Mouse (Mus musculus) right cerebral cortex, postnatal 25 days (tissue): ENCODE measurements around the gene Trmt11.
"Not testable (repeated sequence)": the region's sequence is repeated elsewhere in the genome, so short reads cannot be mapped to it uniquely, and the experiment has no call there.

Source experiments
- DNase-seq: peaks from one replicate; pipeline ENCODE4 v3.0.0; 2022

Trmt11 gene

GRCm38 (mm10) chr10:30555686-30556578 is 44.6 kb downstream of the Trmt11 start:
- DNase-seq, result no peak

GRCm38 (mm10) chr10:30552377-30552776 is 48.2 kb downstream of the Trmt11 start:
- DNase-seq, result no peak

- DNase-seq, result no peak
Measured at GRCm38 (mm10) chr10:30549974-30550373, 50.6 kb downstream of the Trmt11 start.

- DNase-seq, result no peak
Measured at GRCm38 (mm10) chr10:30538538-30538815, 62.1 kb downstream of the Trmt11 start.

- DNase-seq, result peak; percentile 27
Measured at GRCm38 (mm10) chr10:30537734-30538537, 62.6 kb downstream of the Trmt11 start.

GRCm38 (mm10) chr10:30535930-30536329 is 64.6 kb downstream of the Trmt11 start:
- not testable (repeated sequence) for DNase-seq

- no peak for DNase-seq
Measured at GRCm38 (mm10) chr10:30527122-30527521, 73.4 kb downstream of the Trmt11 start.

GRCm38 (mm10) chr10:30521727-30522126 is 78.8 kb downstream of the Trmt11 start:
- no peak for DNase-seq

- DNase-seq, result no peak
Measured at GRCm38 (mm10) chr10:30519143-30519542, 81.4 kb downstream of the Trmt11 start.

GRCm38 (mm10) chr10:30517224-30517623 is 83.3 kb downstream of the Trmt11 start:
- DNase-seq, result no peak

GRCm38 (mm10) chr10:30516771-30517170 is 83.8 kb downstream of the Trmt11 start:
- no peak for DNase-seq

GRCm38 (mm10) chr10:30504736-30505135 is 95.8 kb downstream of the Trmt11 start:
- no peak for DNase-seq

GRCm38 (mm10) chr10:30503168-30503567 is 97.4 kb downstream of the Trmt11 start:
- no peak for DNase-seq

- DNase-seq, result no peak
Measured at GRCm38 (mm10) chr10:30502718-30503117, 97.8 kb downstream of the Trmt11 start.

GRCm38 (mm10) chr10:30498223-30498622 is 102.3 kb downstream of the Trmt11 start:
- DNase-seq, result not testable (repeated sequence)
